Mouse (Mus musculus) forebrain, embryonic 12.5 days (tissue): ENCODE measurements at regions not wholly inside any gene's neighbourhood (a gene's known extent, or its start where the extent isn't known, plus 50 kb on each side); places are given as distances from the start of the nearest gene placed in this dataset.

ENCODE experiments used
- ATAC-seq: fragments of 200-750 bp; cut with Nextera tagmentation; 2 replicates; pipeline ENCODE4 v1.8.0; 2017; ENCODE audit warnings: moderate TSS enrichment; ENCODE audit not compliant: low FRiP score
- H3K27ac ChIP-seq: fragments of 300-500 bp; sonication (generic); 2 replicates; pipeline ENCODE4 v1.5.1; 2016; ENCODE audit warnings: mild to moderate bottlenecking
- H3K27me3 ChIP-seq: fragments of 300-500 bp; sonication (generic); 2 replicates; pipeline ENCODE4 v1.6.1; 2016; ENCODE audit warnings: mild to moderate bottlenecking
- H3K36me3 ChIP-seq: fragments of 300-500 bp; sonication (generic); replicated peaks from 2 replicates; pipeline ENCODE4 v1.6.1; 2016; ENCODE audit warnings: mild to moderate bottlenecking
- H3K4me1 ChIP-seq: fragments of 300-500 bp; sonication (generic); 2 replicates; pipeline ENCODE4 v1.6.1; 2016
- H3K4me2 ChIP-seq: fragments of 300-500 bp; sonication (generic); 2 replicates; pipeline ENCODE4 v1.6.1; 2016; ENCODE audit warnings: mild to moderate bottlenecking, moderate library complexity
- H3K4me3 ChIP-seq: fragments of 300-500 bp; sonication (generic); replicated peaks from 2 replicates; pipeline ENCODE4 v1.5.1; 2016; ENCODE audit warnings: mild to moderate bottlenecking
- H3K9ac ChIP-seq: fragments of 300-500 bp; sonication (generic); 2 replicates; pipeline ENCODE4 v1.6.1; 2016; ENCODE audit warnings: mild to moderate bottlenecking
- H3K9me3 ChIP-seq: fragments of 300-500 bp; sonication (generic); 2 replicates; pipeline ENCODE4 v1.6.1; 2016
- WGBS: fragments of 180-500 bp; shearing (Covaris S2); methylation state at CpG from one replicate; pipeline ENCODE4 v1.1.7; 2016; 5-methylcytosine and 5-hydroxymethylcytosine counted together

GRCm38 (mm10) chr3:137775076-137775849, 89.0 kb upstream of the H2afz start:
- H3K36me3 ChIP-seq = no peaks in the 10 kb centered on the region
- H3K9me3 ChIP-seq = no peaks in the 10 kb centered on the region
- WGBS = 73% methylated on average over 6 of the region's 6 CpGs
- H3K4me1 ChIP-seq = peaks cover 8% of the 10 kb centered on the region
- no peak overlapping the region for H3K4me2 ChIP-seq
- ATAC-seq = no peak
- no peak overlapping the region for H3K9ac ChIP-seq
- no peak overlapping the region for H3K4me3 ChIP-seq
- H3K27me3 ChIP-seq = peaks cover 14% of the 10 kb centered on the region
- H3K27ac ChIP-seq = no peak overlapping the region; the same call in 1 of the 2 replicates

- H3K4me2 ChIP-seq = no peak overlapping the region
- H3K27me3 ChIP-seq = peaks cover 23% of the 10 kb centered on the region
- no peak overlapping the region for H3K27ac ChIP-seq
- no peaks in the 10 kb centered on the region for H3K9me3 ChIP-seq
- WGBS = 49% methylated on average over 7 of the region's 7 CpGs
- H3K9ac ChIP-seq = no peak overlapping the region
- no peaks in the 10 kb centered on the region for H3K36me3 ChIP-seq
- peak; percentile 44 for ATAC-seq
- peaks cover 14% of the 10 kb centered on the region for H3K4me1 ChIP-seq
- no peak overlapping the region for H3K4me3 ChIP-seq
These were observed 86.2 kb upstream of the H2afz start for GRCm38 (mm10) chr3:137778113-137778512.

GRCm38 (mm10) chr3:137780029-137780428, 84.3 kb upstream of the H2afz start:
- H3K4me3 ChIP-seq = no peak overlapping the region
- peak overlapping the region; percentile 25 for H3K4me2 ChIP-seq
- peaks cover 30% of the 10 kb centered on the region for H3K4me1 ChIP-seq
- peaks cover 23% of the 10 kb centered on the region for H3K27me3 ChIP-seq
- 0 out of 2 replicates have a peak overlapping the region, but pooled peaks have one; percentile 36 for H3K27ac ChIP-seq
- no peak for ATAC-seq
- H3K36me3 ChIP-seq = no peaks in the 10 kb centered on the region
- under 1% methylated on average over 11 of the region's 11 CpGs for WGBS
- H3K9me3 ChIP-seq = no peaks in the 10 kb centered on the region
- H3K9ac ChIP-seq = no peak overlapping the region

- Histone ChIP-seq H3K9ac (no peak overlapping the region), H3K27ac (no peak overlapping the region), H3K9me3 (no peaks in the 10 kb centered on the region), H3K4me3 (no peak overlapping the region), H3K27me3 (peaks cover 23% of the 10 kb centered on the region), H3K36me3 (no peaks in the 10 kb centered on the region), H3K4me2 (no peak overlapping the region), H3K4me1 (peaks cover 34% of the 10 kb centered on the region)
- no peak for ATAC-seq
- WGBS = 92% methylated on average over 5 of the region's 5 CpGs
These were observed 81.5 kb upstream of the H2afz start for GRCm38 (mm10) chr3:137782836-137783235.

- no peaks in the 10 kb centered on the region for H3K36me3 ChIP-seq
- ATAC-seq = peak; percentile 82
- H3K9ac ChIP-seq = no peak overlapping the region
- H3K4me2 ChIP-seq = peak overlapping the region; percentile 34
- peak overlapping the region; percentile 81 for H3K27ac ChIP-seq
- peaks cover 34% of the 10 kb centered on the region for H3K4me1 ChIP-seq
- no peak overlapping the region for H3K4me3 ChIP-seq
- 20% methylated on average over 7 of the region's 7 CpGs for WGBS
- peaks cover 16% of the 10 kb centered on the region for H3K27me3 ChIP-seq
- H3K9me3 ChIP-seq = no peaks in the 10 kb centered on the region
These were observed 80.1 kb upstream of the H2afz start for GRCm38 (mm10) chr3:137783937-137784911.

DNA sequence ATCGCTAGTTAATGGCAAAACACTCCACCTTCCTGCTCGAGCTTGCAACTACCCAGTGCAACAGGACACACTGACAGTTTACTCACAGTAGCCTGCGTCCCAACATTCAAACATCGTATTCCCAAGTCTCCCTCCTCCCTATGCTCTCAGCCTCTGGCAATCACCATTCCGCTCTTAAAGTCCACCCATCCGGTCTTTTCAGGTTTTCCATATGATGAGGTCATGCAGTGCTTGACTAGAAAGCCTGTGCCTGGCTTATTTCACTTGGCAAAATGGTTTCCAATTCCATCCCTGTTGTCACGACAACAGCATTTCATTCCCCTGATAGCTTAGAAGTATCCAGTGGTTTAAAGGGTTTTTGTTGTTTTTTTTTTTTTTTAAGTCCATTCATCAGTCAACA, 79.1 kb upstream of the H2afz start:
- peaks cover 9% of the 10 kb centered on the region for H3K27me3 ChIP-seq
- WGBS = 21% methylated on average over 7 of the region's 7 CpGs
- H3K36me3 ChIP-seq = no peaks in the 10 kb centered on the region
- peak; percentile 78 for ATAC-seq
- H3K9ac ChIP-seq = no peak overlapping the region
- H3K4me1 ChIP-seq = peaks cover 32% of the 10 kb centered on the region
- H3K27ac ChIP-seq = peak overlapping the region; percentile 81
- no peaks in the 10 kb centered on the region for H3K9me3 ChIP-seq
- no peak overlapping the region for H3K4me3 ChIP-seq
- H3K4me2 ChIP-seq = peak overlapping the region; percentile 34

GRCm38 (mm10) chr3:137785871-137786270, 78.4 kb upstream of the H2afz start:
- H3K9me3 ChIP-seq = no peaks in the 10 kb centered on the region
- H3K36me3 ChIP-seq = no peaks in the 10 kb centered on the region
- H3K4me3 ChIP-seq = no peak overlapping the region
- no peak overlapping the region for H3K9ac ChIP-seq
- H3K4me1 ChIP-seq = peaks cover 29% of the 10 kb centered on the region
- H3K27me3 ChIP-seq = peaks cover 9% of the 10 kb centered on the region
- no peak for ATAC-seq
- 41% methylated on average over 2 of the region's 2 CpGs for WGBS
- H3K4me2 ChIP-seq = no peak overlapping the region
- peak overlapping the region; percentile 69; the same call in 1 of the 2 replicates for H3K27ac ChIP-seq

DNA sequence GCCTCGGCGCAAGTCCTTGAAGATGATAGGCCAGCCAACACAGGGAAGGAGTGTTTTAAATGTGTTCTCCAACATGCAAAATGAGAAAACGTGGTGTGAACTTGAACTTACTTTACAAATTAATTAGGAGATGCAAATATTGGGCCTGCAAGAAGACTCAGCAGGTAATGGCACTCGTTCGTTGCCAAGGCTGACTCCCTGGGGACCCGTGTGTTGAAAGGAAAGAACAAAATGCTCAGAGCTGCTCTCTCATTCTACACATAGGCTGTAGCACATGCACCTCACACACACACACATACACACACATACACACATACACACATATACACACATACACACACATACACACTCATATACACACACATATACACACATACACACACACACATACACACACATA, 74.6 kb upstream of the H2afz start:
- no peaks in the 10 kb centered on the region for H3K36me3 ChIP-seq
- no peaks in the 10 kb centered on the region for H3K27me3 ChIP-seq
- no peak for ATAC-seq
- no peak overlapping the region for H3K4me2 ChIP-seq
- no peak overlapping the region for H3K9ac ChIP-seq
- no peak overlapping the region for H3K4me3 ChIP-seq
- 81% methylated on average over 6 of the region's 6 CpGs for WGBS
- peak overlapping the region; percentile 27; the same call in 1 of the 2 replicates for H3K27ac ChIP-seq
- H3K9me3 ChIP-seq = no peaks in the 10 kb centered on the region
- peaks cover 13% of the 10 kb centered on the region for H3K4me1 ChIP-seq

DNA sequence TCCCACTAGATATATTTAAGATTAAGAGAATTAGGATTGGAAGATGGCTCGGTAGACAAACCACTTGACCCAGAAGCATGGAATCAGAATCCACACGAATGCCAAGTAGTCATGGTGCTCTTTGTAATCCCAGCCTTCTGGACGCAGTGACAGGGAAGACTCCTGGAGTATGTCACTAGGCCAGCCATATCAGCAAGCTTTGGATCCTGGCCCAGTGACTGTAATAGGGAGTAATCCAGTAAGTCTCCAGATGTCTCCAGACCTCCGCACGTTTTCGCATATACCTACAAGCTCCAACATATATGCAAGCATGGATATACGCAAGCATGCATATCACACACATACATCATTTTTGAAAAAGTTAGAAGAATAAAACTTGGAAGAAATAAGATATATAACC, 73.9 kb upstream of the H2afz start:
- no peak overlapping the region for H3K4me3 ChIP-seq
- no peaks in the 10 kb centered on the region for H3K36me3 ChIP-seq
- peaks cover 6% of the 10 kb centered on the region for H3K4me1 ChIP-seq
- H3K27me3 ChIP-seq = no peaks in the 10 kb centered on the region
- 93% methylated on average over 7 of the region's 7 CpGs for WGBS
- no peaks in the 10 kb centered on the region for H3K9me3 ChIP-seq
- no peak overlapping the region for H3K9ac ChIP-seq
- H3K27ac ChIP-seq = no peak overlapping the region
- ATAC-seq = no peak
- no peak overlapping the region for H3K4me2 ChIP-seq

DNA sequence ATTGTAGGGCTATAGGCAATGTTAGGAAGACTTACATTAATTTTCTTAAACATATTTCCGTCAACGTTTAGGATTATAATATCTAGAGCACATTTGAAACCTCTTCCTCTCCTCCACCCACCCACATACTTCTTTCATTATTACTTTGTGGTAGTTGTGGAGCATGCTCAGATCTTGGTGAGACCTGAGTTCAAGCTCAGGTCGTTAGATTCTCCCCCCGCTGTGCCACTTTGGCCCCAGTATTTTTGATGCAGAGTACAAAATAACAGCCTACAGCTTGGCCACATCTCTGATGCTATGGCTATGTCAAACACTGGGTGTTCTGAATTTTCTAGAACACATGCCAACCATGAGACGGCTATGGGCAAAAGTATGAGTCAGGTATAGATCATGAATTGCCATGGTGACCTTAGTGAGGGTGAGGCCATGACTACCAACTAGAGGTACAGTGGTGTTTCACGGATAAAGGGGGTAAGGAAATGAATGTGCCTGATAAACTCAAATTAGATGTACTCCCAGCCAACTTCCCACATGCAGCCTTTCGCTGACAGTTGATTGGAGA, 68.5 kb upstream of the H2afz start:
- no peak for ATAC-seq
- no peaks in the 10 kb centered on the region for H3K36me3 ChIP-seq
- no peaks in the 10 kb centered on the region for H3K4me1 ChIP-seq
- H3K4me2 ChIP-seq = no peak overlapping the region
- WGBS = 88% methylated on average over 7 of the region's 7 CpGs
- no peak overlapping the region for H3K4me3 ChIP-seq
- no peaks in the 10 kb centered on the region for H3K9me3 ChIP-seq
- H3K27me3 ChIP-seq = no peaks in the 10 kb centered on the region
- H3K9ac ChIP-seq = no peak overlapping the region
- no peak overlapping the region for H3K27ac ChIP-seq

GRCm38 (mm10) chr3:137798769-137799168, 65.5 kb upstream of the H2afz start:
- no peaks in the 10 kb centered on the region for H3K4me1 ChIP-seq
- no peaks in the 10 kb centered on the region for H3K9me3 ChIP-seq
- no peak overlapping the region for H3K4me3 ChIP-seq
- H3K4me2 ChIP-seq = no peak overlapping the region
- no peak overlapping the region for H3K27ac ChIP-seq
- no peaks in the 10 kb centered on the region for H3K27me3 ChIP-seq
- 83% methylated on average over 4 of the region's 4 CpGs for WGBS
- no peak for ATAC-seq
- no peaks in the 10 kb centered on the region for H3K36me3 ChIP-seq
- H3K9ac ChIP-seq = no peak overlapping the region

- no peak overlapping the region for H3K27ac ChIP-seq
- H3K4me3 ChIP-seq = no peak overlapping the region
- H3K36me3 ChIP-seq = no peaks in the 10 kb centered on the region
- H3K27me3 ChIP-seq = no peaks in the 10 kb centered on the region
- H3K9ac ChIP-seq = no peak overlapping the region
- no peaks in the 10 kb centered on the region for H3K4me1 ChIP-seq
- H3K4me2 ChIP-seq = no peak overlapping the region
- no peaks in the 10 kb centered on the region for H3K9me3 ChIP-seq
- 56% methylated on average over 6 of the region's 6 CpGs for WGBS
- no peak for ATAC-seq
These were observed 62.8 kb upstream of the H2afz start for GRCm38 (mm10) chr3:137801402-137802020.
